In genomic region chr5:135185596-135185995, GRCm38 (mm10) we compare ENCODE assay signal across 9 mouse cellular contexts. TPM values are rescaled to one million over a fixed set of nuclear protein-coding genes. Genes with fewer than 3 reads are reported as not detected.
DNase-seq lines count a peak whose midpoint lies in the region; ATAC-seq and TF ChIP-seq lines count a peak whose summit lies in the region.
"Had no signal": no experiment of that assay in that cellular context is flagged by ENCODE, and none has a peak within 500 bp of the region (broad histone marks: within the 10 kb centered on the region; RNA-seq: fewer than 3 reads in every experiment).

No protein-coding gene starts in this region.

- H3K9me3 ChIP-seq in forebrain, embryonic 10.5 days: peaks cover 8% of the 10 kb centered on the region
- peaks cover 5% of the 10 kb centered on the region for H3K9me3 ChIP-seq in forebrain, embryonic 16.5 days (ENCODE audit: control insufficient read depth, low read length)
- no peaks in the 10 kb centered on the region for H3K9me3 ChIP-seq in limb, embryonic 14.5 days (ENCODE audit: control insufficient read depth, low read length)
- H3K9me3 ChIP-seq: limb, embryonic 13.5 days had no signal

- DNase-seq in forebrain, embryonic 10.5 days (ENCODE audit: extremely low spot score, low spot score): no peak
- peak; percentile 42 for DNase-seq in thymus, postnatal 0 days (ENCODE audit: low spot score)
- no peak for DNase-seq in thymus, adult 18-20 months
- DNase-seq in limb, embryonic 14.5 days (ENCODE audit: low spot score): peak; percentile 25
- peak; percentile 35 for DNase-seq in thymus, postnatal 25 days
- no peak for DNase-seq in left cerebral cortex, adult 18-20 months (ENCODE audit: low spot score in 2 of 2)
- DNase-seq in frontal cortex, postnatal 14 days (ENCODE audit: low spot score in 2 of 2): no peak

- peaks cover 57% of the 10 kb centered on the region for H3K36me3 ChIP-seq in forebrain, embryonic 10.5 days (replicated peaks)
- peaks cover 7% of the 10 kb centered on the region for H3K36me3 ChIP-seq in forebrain, embryonic 16.5 days (ENCODE audit: control insufficient read depth, insufficient read depth)
- H3K36me3 ChIP-seq in limb, embryonic 14.5 days (ENCODE audit: control insufficient read depth, insufficient read depth, low read length): peaks cover 29% of the 10 kb centered on the region

- peak overlapping the region; percentile 99; the same call in 1 of the 2 replicates for H3K27ac ChIP-seq in forebrain, embryonic 10.5 days
- no peak overlapping the region for H3K27ac ChIP-seq in forebrain, embryonic 16.5 days (ENCODE audit: low read length)
- H3K27ac ChIP-seq in limb, embryonic 14.5 days (replicated peaks; ENCODE audit: low read depth, low read length): no peak overlapping the region

- no peak for TF ChIP-seq POLR2A in limb, embryonic 14.5 days (IDR thresholded peaks at IDR 0.05; ENCODE audit: borderline replicate concordance, extremely low read depth, insufficient read depth, insufficient read length)

- H3K4me1 ChIP-seq in forebrain, embryonic 10.5 days: peaks cover 31% of the 10 kb centered on the region
- peaks cover 25% of the 10 kb centered on the region for H3K4me1 ChIP-seq in forebrain, embryonic 16.5 days (replicated peaks; ENCODE audit: control insufficient read depth, insufficient read depth, low read length)
- peaks cover 13% of the 10 kb centered on the region for H3K4me1 ChIP-seq in limb, embryonic 14.5 days (ENCODE audit: control insufficient read depth, insufficient read depth, low read length)

- no peak for ATAC-seq in forebrain, embryonic 16.5 days
- no peak for ATAC-seq in limb, embryonic 14.5 days (ENCODE audit: low FRiP score, low read depth)

- no peaks in the 10 kb centered on the region for H3K27me3 ChIP-seq in forebrain, embryonic 10.5 days (ENCODE audit: poor library complexity, severe bottlenecking)
- no peaks in the 10 kb centered on the region for H3K27me3 ChIP-seq in forebrain, embryonic 16.5 days (replicated peaks; ENCODE audit: control insufficient read depth, insufficient read depth, low read length)
- H3K27me3 ChIP-seq in limb, embryonic 14.5 days (ENCODE audit: control insufficient read depth, insufficient read depth, low read length): no peaks in the 10 kb centered on the region
- H3K27me3 ChIP-seq: limb, embryonic 13.5 days had no signal

- no peak overlapping the region for H3K9ac ChIP-seq in forebrain, embryonic 16.5 days (replicated peaks; ENCODE audit: low read depth, low read length)
- no peak overlapping the region for H3K9ac ChIP-seq in limb, embryonic 14.5 days (ENCODE audit: low read depth, low read length, severe bottlenecking)

- H3K4me3 ChIP-seq in forebrain, embryonic 10.5 days: peak overlapping the region; percentile 100; the same call in 1 of the 2 replicates
- H3K4me3 ChIP-seq in forebrain, embryonic 16.5 days (replicated peaks; ENCODE audit: low read length): no peak overlapping the region
- H3K4me3 ChIP-seq in limb, embryonic 14.5 days (replicated peaks; ENCODE audit: low read length): no peak overlapping the region

- WGBS in forebrain, embryonic 10.5 days: 31% methylated on average over 3 of the region's 3 CpGs
- WGBS in forebrain, embryonic 16.5 days: 40% methylated on average over 3 of the region's 3 CpGs
- 36% methylated on average over 3 of the region's 3 CpGs for WGBS in limb, embryonic 14.5 days

- H3K4me2 ChIP-seq in forebrain, embryonic 16.5 days (ENCODE audit: low read length): no peak overlapping the region
- H3K4me2 ChIP-seq in limb, embryonic 14.5 days (replicated peaks; ENCODE audit: low read depth, low read length, severe bottlenecking): no peak overlapping the region

RNA-seq across cellular contexts. Expression of gene Baz1b, which starts 1.5 kb away (rescaled TPM):
- 58.0 and 59.1 TPM in 2 replicates for polyA plus RNA-seq in forebrain, embryonic 10.5 days (2016; fragmentation: Nextera tagmentation; extraction: Ambion mirVana)
- polyA plus RNA-seq in forebrain, embryonic 16.5 days (2015; fragmentation: Nextera tagmentation; extraction: Ambion mirVana): 34.4 and 39.4 TPM in 2 replicates
- 34.5 and 37.0 TPM in 2 replicates for polyA plus RNA-seq in thymus, postnatal 0 days (2015; fragmentation: Nextera tagmentation; extraction: Ambion mirVana)
- 72.7 and 73.0 TPM in 2 replicates for polyA plus RNA-seq in limb, embryonic 14.5 days (2012; rRNA removed)
- polyA plus RNA-seq in limb, embryonic 14.5 days (2014; fragmentation: Nextera tagmentation; extraction: Ambion mirVana): 52.3 and 58.8 TPM in 2 replicates
- 10 to 100 TPM; 78.1 to 79.2 TPM for total RNA-seq in left cerebral cortex, adult 18-20 months (2021)

RNA-seq across cellular contexts. Expression of gene Bcl7b, which starts 17.5 kb away (rescaled TPM):
- 43.3 and 44.4 TPM in 2 replicates for polyA plus RNA-seq in forebrain, embryonic 10.5 days (2016; fragmentation: Nextera tagmentation; extraction: Ambion mirVana)
- 49.7 and 53.9 TPM in 2 replicates for polyA plus RNA-seq in forebrain, embryonic 16.5 days (2015; fragmentation: Nextera tagmentation; extraction: Ambion mirVana)
- 88.1 and 99.0 TPM in 2 replicates for polyA plus RNA-seq in thymus, postnatal 0 days (2015; fragmentation: Nextera tagmentation; extraction: Ambion mirVana)
- 20.6 and 24.6 TPM in 2 replicates for polyA plus RNA-seq in limb, embryonic 14.5 days (2012; rRNA removed)
- polyA plus RNA-seq in limb, embryonic 14.5 days (2014; fragmentation: Nextera tagmentation; extraction: Ambion mirVana): 43.3 and 46.2 TPM in 2 replicates
- total RNA-seq in left cerebral cortex, adult 18-20 months (2021): 10 to 100 TPM; 56.0 to 57.9 TPM

RNA-seq across cellular contexts. Expression of gene Tbl2, which starts 36.1 kb away (rescaled TPM):
- 23.8 and 25.0 TPM in 2 replicates for polyA plus RNA-seq in forebrain, embryonic 10.5 days (2016; fragmentation: Nextera tagmentation; extraction: Ambion mirVana)
- polyA plus RNA-seq in forebrain, embryonic 16.5 days (2015; fragmentation: Nextera tagmentation; extraction: Ambion mirVana): 19.2 and 22.0 TPM in 2 replicates
- 13.1 and 13.7 TPM in 2 replicates for polyA plus RNA-seq in thymus, postnatal 0 days (2015; fragmentation: Nextera tagmentation; extraction: Ambion mirVana)
- 23.2 and 25.7 TPM in 2 replicates for polyA plus RNA-seq in limb, embryonic 14.5 days (2012; rRNA removed)
- 29.8 and 32.1 TPM in 2 replicates for polyA plus RNA-seq in limb, embryonic 14.5 days (2014; fragmentation: Nextera tagmentation; extraction: Ambion mirVana)
- 10 to 100 TPM; 24.9 to 26.9 TPM for total RNA-seq in left cerebral cortex, adult 18-20 months (2021)

Comparison
In these comparisons a context has a peak if more than half of its experiments do, and no peak if none do; other contexts are left out.
1. DNase-seq: peak in thymus, postnatal 0 days (single experiment), limb, embryonic 14.5 days (single experiment) and thymus, postnatal 25 days (single experiment); none in forebrain, embryonic 10.5 days (single experiment), thymus, adult 18-20 months (0 of 2), left cerebral cortex, adult 18-20 months (0 of 2) and frontal cortex, postnatal 14 days (0 of 2).